Mouse (Mus musculus): ENCODE measurements around the gene Alg14. TPM values are rescaled to one million over a fixed set of nuclear protein-coding genes. Genes with fewer than 3 reads are reported as not detected.
A peak's percentile ranks its signal among the peaks of the same experiment; 100 is the strongest.

The Alg14 gene
- polyA plus RNA-seq, 1 experiment from 2014 or later, result 38.2 TPM

GRCm38 (mm10) chr3:121371527-121372220 lies 80.1 kb downstream of the Alg14 start:
- Histone ChIP-seq H3K27ac (no peak overlapping the region), H3K27me3 (ENCODE audit: insufficient read depth, low read length) (no peaks in the 10 kb centered on the region), H3K36me3 (ENCODE audit: insufficient read depth, low read length) (no peaks in the 10 kb centered on the region), H3K4me3 (replicated peaks; ENCODE audit: low read depth, low read length) (no peak overlapping the region), H3K4me2 (ENCODE audit: low read length) (no peak overlapping the region), H3K9ac (ENCODE audit: low read depth, low read length) (no peak overlapping the region), H3K4me1 (replicated peaks; ENCODE audit: insufficient read depth, low read length) (no peaks in the 10 kb centered on the region), H3K9me3 (replicated peaks; ENCODE audit: low read length) (no peaks in the 10 kb centered on the region)
- DNase-seq (ENCODE audit: low spot score) (no peak), ATAC-seq (replicated peaks; ENCODE audit: low FRiP score, low read depth) (no peak)
- TF ChIP-seq CTCF (IDR thresholded peaks at IDR 0.05; ENCODE audit: low read depth), result no peak
- 65% methylated on average over 8 of the region's 8 CpGs for WGBS

- Histone ChIP-seq H3K9me3 (replicated peaks; ENCODE audit: low read length) (no peaks in the 10 kb centered on the region), H3K4me2 (ENCODE audit: low read length) (no peak overlapping the region), H3K36me3 (ENCODE audit: insufficient read depth, low read length) (no peaks in the 10 kb centered on the region), H3K27ac (no peak overlapping the region), H3K9ac (ENCODE audit: low read depth, low read length) (no peak overlapping the region), H3K4me1 (replicated peaks; ENCODE audit: insufficient read depth, low read length) (0 out of 2 replicates have a peak, but pooled peaks cover 2% of the 10 kb centered on the region), H3K4me3 (replicated peaks; ENCODE audit: low read depth, low read length) (no peak overlapping the region), H3K27me3 (ENCODE audit: insufficient read depth, low read length) (no peaks in the 10 kb centered on the region)
- WGBS, result 62% methylated on average over 9 of the region's 9 CpGs
- no peak for DNase-seq (ENCODE audit: low spot score)
- TF ChIP-seq CTCF (IDR thresholded peaks at IDR 0.05; ENCODE audit: low read depth), result no peak
- ATAC-seq (replicated peaks; ENCODE audit: low FRiP score, low read depth), result no peak
These were observed 82.4 kb downstream of the Alg14 start for GRCm38 (mm10) chr3:121373897-121374441.

- H3K4me1 ChIP-seq (replicated peaks; ENCODE audit: insufficient read depth, low read length), result 0 out of 2 replicates have a peak, but pooled peaks cover 4% of the 10 kb centered on the region
- H3K9ac ChIP-seq (ENCODE audit: low read depth, low read length), result no peak overlapping the region
- H3K9me3 ChIP-seq (replicated peaks; ENCODE audit: low read length), result no peaks in the 10 kb centered on the region
- ATAC-seq (replicated peaks; ENCODE audit: low FRiP score, low read depth) (no peak), DNase-seq (ENCODE audit: low spot score) (no peak)
- no peak overlapping the region for H3K4me3 ChIP-seq (replicated peaks; ENCODE audit: low read depth, low read length)
- 61% methylated on average over 7 of the region's 7 CpGs for WGBS
- no peaks in the 10 kb centered on the region for H3K27me3 ChIP-seq (ENCODE audit: insufficient read depth, low read length)
- no peaks in the 10 kb centered on the region for H3K36me3 ChIP-seq (ENCODE audit: insufficient read depth, low read length)
- no peak overlapping the region for H3K4me2 ChIP-seq (ENCODE audit: low read length)
- no peak for TF ChIP-seq CTCF (IDR thresholded peaks at IDR 0.05; ENCODE audit: low read depth)
- no peak overlapping the region for H3K27ac ChIP-seq
These were observed 84.1 kb downstream of the Alg14 start for GRCm38 (mm10) chr3:121375541-121376129.

- no peak for TF ChIP-seq CTCF (IDR thresholded peaks at IDR 0.05; ENCODE audit: low read depth)
- Histone ChIP-seq H3K27ac (no peak overlapping the region), H3K4me2 (ENCODE audit: low read length) (no peak overlapping the region), H3K27me3 (ENCODE audit: insufficient read depth, low read length) (no peaks in the 10 kb centered on the region), H3K4me3 (replicated peaks; ENCODE audit: low read depth, low read length) (no peak overlapping the region), H3K4me1 (replicated peaks; ENCODE audit: insufficient read depth, low read length) (0 out of 2 replicates have a peak, but pooled peaks cover 4% of the 10 kb centered on the region), H3K36me3 (ENCODE audit: insufficient read depth, low read length) (no peaks in the 10 kb centered on the region), H3K9me3 (replicated peaks; ENCODE audit: low read length) (no peaks in the 10 kb centered on the region), H3K9ac (ENCODE audit: low read depth, low read length) (no peak overlapping the region)
- 49% methylated on average over 15 of the region's 15 CpGs for WGBS
- DNase-seq (ENCODE audit: low spot score), result peak; percentile 51
- ATAC-seq (replicated peaks; ENCODE audit: low FRiP score, low read depth), result peak; percentile 36; the same call in 1 of the 2 replicates
These were observed 87.4 kb downstream of the Alg14 start for GRCm38 (mm10) chr3:121378708-121379612.

GRCm38 (mm10) chr3:121379699-121380098 lies 88.1 kb downstream of the Alg14 start:
- ATAC-seq (replicated peaks; ENCODE audit: low FRiP score, low read depth), result no peak
- no peak for TF ChIP-seq CTCF (IDR thresholded peaks at IDR 0.05; ENCODE audit: low read depth)
- no peak overlapping the region for H3K4me2 ChIP-seq (ENCODE audit: low read length)
- H3K27me3 ChIP-seq (ENCODE audit: insufficient read depth, low read length), result no peaks in the 10 kb centered on the region
- no peak overlapping the region for H3K9ac ChIP-seq (ENCODE audit: low read depth, low read length)
- WGBS, result 86% methylated on average over 5 of the region's 5 CpGs
- no peak for DNase-seq (ENCODE audit: low spot score)
- no peak overlapping the region for H3K27ac ChIP-seq
- no peaks in the 10 kb centered on the region for H3K9me3 ChIP-seq (replicated peaks; ENCODE audit: low read length)
- no peak overlapping the region for H3K4me3 ChIP-seq (replicated peaks; ENCODE audit: low read depth, low read length)
- H3K4me1 ChIP-seq (replicated peaks; ENCODE audit: insufficient read depth, low read length), result 0 out of 2 replicates have a peak, but pooled peaks cover 4% of the 10 kb centered on the region
- no peaks in the 10 kb centered on the region for H3K36me3 ChIP-seq (ENCODE audit: insufficient read depth, low read length)
